Comparison of ENCODE assay signal across 8 mouse cellular contexts in genomic region chr9:21131059-21131956, GRCm38 (mm10). TPM values are rescaled to one million over a fixed set of nuclear protein-coding genes. Genes with fewer than 3 reads are reported as not detected.
DNase-seq lines count a peak whose midpoint lies in the region; ATAC-seq and TF ChIP-seq lines count a peak whose summit lies in the region.

Gene Tyk2, minus strand, starts transcription at chr9:21131243.

- no peak for TF ChIP-seq POLR2A in MEL (IDR thresholded peaks at IDR 0.05; ENCODE audit: control insufficient read depth in 1 of 2, insufficient read depth in 1 of 2, low read depth in 1 of 2, low read length in 2 of 2, poor library complexity in 1 of 2)
- TF ChIP-seq POLR2A in cerebellum, adult 2 months (IDR thresholded peaks at IDR 0.05; ENCODE audit: borderline replicate concordance, insufficient read depth, low read length) = peak; percentile 60; the same call in 1 of the 2 replicates

- no peak for TF ChIP-seq CTCF in MEL (IDR thresholded peaks at IDR 0.05 in 2 of 3, conservative IDR thresholded peaks at IDR 0.05 in 1 of 3; ENCODE audit: control insufficient read depth in 1 of 3, insufficient read depth in 1 of 3, low read depth in 2 of 3, low read length in 3 of 3, poor library complexity in 1 of 3, severe bottlenecking in 1 of 3)
- no peak for TF ChIP-seq CTCF in cerebellum, adult 2 months (IDR thresholded peaks at IDR 0.05; ENCODE audit: borderline replicate concordance, insufficient read depth, low read depth, low read length)
- TF ChIP-seq CTCF in forebrain, postnatal 0 days (IDR thresholded peaks at IDR 0.05; ENCODE audit: low read depth) = no peak

- TF ChIP-seq EP300 in MEL (IDR thresholded peaks at IDR 0.05; ENCODE audit: low read depth in 1 of 2, low read length in 2 of 2) = no peak

- peak; percentile 98 for ATAC-seq in forebrain, postnatal 0 days
- peak; percentile 98 for ATAC-seq in lung, embryonic 15.5 days (ENCODE audit: borderline replicate concordance, extremely low read depth, low FRiP score, low TSS enrichment)

- H3K36me3 ChIP-seq in MEL (ENCODE audit: control insufficient read depth in 1 of 2, insufficient read depth in 2 of 2, low read length in 2 of 2) = peaks cover 0 to 36% of the 10 kb centered on the region in 2 experiments; a peak in 2 of 4 replicates
- peaks cover 7% of the 10 kb centered on the region for H3K36me3 ChIP-seq in forebrain, postnatal 0 days (ENCODE audit: insufficient read depth)
- H3K36me3 ChIP-seq in lung, embryonic 15.5 days = peaks cover 15% of the 10 kb centered on the region; the same call in 1 of the 2 replicates

- H3K9me3 ChIP-seq in MEL (replicated peaks; ENCODE audit: insufficient read depth, low read length) = no peaks in the 10 kb centered on the region
- no peaks in the 10 kb centered on the region for H3K9me3 ChIP-seq in forebrain, postnatal 0 days (ENCODE audit: low read length)
- H3K9me3 ChIP-seq in lung, embryonic 15.5 days = no peaks in the 10 kb centered on the region

- H3K4me3 ChIP-seq in MEL (ENCODE audit: control insufficient read depth in 1 of 2, insufficient read depth in 1 of 2, low read depth in 2 of 2, low read length in 2 of 2) = peak within 1 kb of the TSS; percentile 64 to 79
- H3K4me3 ChIP-seq in cerebellum, adult 2 months (replicated peaks; ENCODE audit: insufficient read depth, low read depth, low read length) = peak within 1 kb of the TSS; percentile 93
- peak within 1 kb of the TSS; percentile 59 for H3K4me3 ChIP-seq in forebrain, postnatal 0 days (ENCODE audit: low read depth, low read length)
- peak within 1 kb of the TSS; percentile 71 for H3K4me3 ChIP-seq in lung, embryonic 15.5 days

- peak within 1 kb of the TSS; percentile 68 for H3K4me2 ChIP-seq in forebrain, postnatal 0 days (ENCODE audit: low read depth)
- peak within 1 kb of the TSS; percentile 64 for H3K4me2 ChIP-seq in lung, embryonic 15.5 days

- H3K27ac ChIP-seq in MEL (ENCODE audit: control insufficient read depth, low read depth, low read length) = peak within 1 kb of the TSS; percentile 61
- no peak within 1 kb of the TSS for H3K27ac ChIP-seq in cerebellum, adult 2 months (ENCODE audit: insufficient read depth, low read length)
- peak within 1 kb of the TSS; percentile 24; the same call in 1 of the 2 replicates for H3K27ac ChIP-seq in forebrain, postnatal 0 days (ENCODE audit: low read depth, low read length)
- H3K27ac ChIP-seq in lung, embryonic 15.5 days = peak within 1 kb of the TSS; percentile 53

- 5% methylated on average over 37 of the region's 37 CpGs for WGBS in cerebellum, adult 2 months
- 6% methylated on average over 37 of the region's 37 CpGs for WGBS in forebrain, postnatal 0 days
- WGBS in lung, embryonic 15.5 days = 5% methylated on average over 37 of the region's 37 CpGs

- peaks cover 8% of the 10 kb centered on the region for H3K79me2 ChIP-seq in MEL (ENCODE audit: control insufficient read depth, insufficient read depth, low read length, poor library complexity)

- no peaks in the 10 kb centered on the region for H3K27me3 ChIP-seq in MEL (ENCODE audit: control insufficient read depth in 1 of 2, insufficient read depth in 2 of 2, low read length in 2 of 2)
- H3K27me3 ChIP-seq in cerebellum, adult 2 months (ENCODE audit: control insufficient read depth, insufficient read depth, low read length) = no peaks in the 10 kb centered on the region
- H3K27me3 ChIP-seq in forebrain, postnatal 0 days (ENCODE audit: insufficient read depth, low read length) = no peaks in the 10 kb centered on the region
- H3K27me3 ChIP-seq in lung, embryonic 15.5 days = no peaks in the 10 kb centered on the region

- peaks cover 8 to 40% of the 10 kb centered on the region in 2 experiments for H3K4me1 ChIP-seq in MEL (ENCODE audit: control insufficient read depth in 1 of 2, insufficient read depth in 2 of 2, low read length in 2 of 2)
- H3K4me1 ChIP-seq in cerebellum, adult 2 months (ENCODE audit: control insufficient read depth, insufficient read depth, low read length) = no peaks in the 10 kb centered on the region
- H3K4me1 ChIP-seq in forebrain, postnatal 0 days (ENCODE audit: insufficient read depth) = peaks cover 3% of the 10 kb centered on the region; the same call in 1 of the 2 replicates
- peaks cover 14% of the 10 kb centered on the region for H3K4me1 ChIP-seq in lung, embryonic 15.5 days

- peak within 1 kb of the TSS; percentile 73 for H3K9ac ChIP-seq in MEL (ENCODE audit: control insufficient read depth, low read depth, low read length, poor library complexity, severe bottlenecking)
- peak within 1 kb of the TSS; percentile 53 for H3K9ac ChIP-seq in forebrain, postnatal 0 days
- peak within 1 kb of the TSS; percentile 58 for H3K9ac ChIP-seq in lung, embryonic 15.5 days

- no peak for TF ChIP-seq RAD21 in MEL (IDR thresholded peaks at IDR 0.05; ENCODE audit: low read depth, low read length)

- DNase-seq in MEL (ENCODE audit: low read depth, low spot score) = peak; percentile 100
- peak; percentile 90 to 97 for DNase-seq in cerebellum, adult 2 months
- DNase-seq in forebrain, postnatal 0 days = peak; percentile 96
- DNase-seq in heart, postnatal 4 days = peak; percentile 89
- peak; percentile 93 to 96 for DNase-seq in layer of hippocampus, adult 8-10 months (ENCODE audit: low spot score in 2 of 2)
- DNase-seq in ovary, adult 18-20 months (ENCODE audit: low spot score) = peak; percentile 95
- DNase-seq in thymus, postnatal 0 days (ENCODE audit: low spot score) = peak; percentile 88

TF ChIP-seq in MEL, 35 proteins besides CTCF, POLR2A, EP300 and RAD21:
- TF ChIP-seq JUND (IDR thresholded peaks at IDR 0.05; ENCODE audit: low read depth, low read length) = no peak
- peak; percentile 71 for TF ChIP-seq POLR2AphosphoS5 (IDR thresholded peaks at IDR 0.05; ENCODE audit: borderline replicate concordance, low read depth, low read length)

RNA-seq across cellular contexts. Expression of gene Tyk2, which starts in this region (rescaled TPM):
- total RNA-seq in MEL (2012; rRNA removed) = 43.8 and 45.6 TPM in 2 replicates
- 10 to 100 TPM in 1 of 2 experiments, not detected in 1; 63.3 TPM for polyA plus RNA-seq in MEL (2012; ENCODE audit: insufficient read depth in 1 of 2, insufficient read length in 2 of 2, low read depth in 1 of 2, low replicate concordance in 2 of 2, missing spikeins in 1 of 2)
- polyA plus RNA-seq in cerebellum, adult 2 months (2012; rRNA removed) = 17.2 and 17.9 TPM in 2 replicates
- 9.4 and 11.0 TPM in 2 replicates for total RNA-seq in forebrain, postnatal 0 days (2014; rRNA removed)
- polyA plus RNA-seq in forebrain, postnatal 0 days (2015; fragmentation: Nextera tagmentation; extraction: Ambion mirVana) = 3.8 and 5.0 TPM in 2 replicates
- total RNA-seq in heart, postnatal 4 days (2021) = 1 to 10 TPM; 7.7 to 8.2 TPM
- 10 to 100 TPM; 17.1 to 20.7 (median 18.7) TPM for total RNA-seq in layer of hippocampus, adult 8-10 months (2022)
- polyA plus RNA-seq in lung, embryonic 15.5 days (2015; fragmentation: Nextera tagmentation; extraction: Ambion mirVana) = 12.7 and 15.6 TPM in 2 replicates
- 13.8 and 14.0 TPM in 2 replicates for polyA plus RNA-seq in thymus, postnatal 0 days (2015; fragmentation: Nextera tagmentation; extraction: Ambion mirVana)
